Mouse (Mus musculus): ENCODE measurements around the gene Gm20388. TPM values are rescaled to one million over a fixed set of nuclear protein-coding genes. Genes with fewer than 3 reads are reported as not detected.
"Not testable (repeated sequence)": the region's sequence is repeated elsewhere in the genome, so short reads cannot be mapped to it uniquely, and the experiment has no call there.

Gene Gm20388
- polyA plus RNA-seq, 1 experiment, result 49.7 TPM

GRCm38 (mm10) chr8:123025951-123026351, 3115.3 kb downstream of the Gm20388 start:
- DNase-seq, result no peak
- Histone ChIP-seq H3K4me1 (ENCODE audit: control insufficient read depth, insufficient read depth, low read length) (peaks cover 17% of the 10 kb centered on the region; the same call in 1 of the 2 replicates), H3K36me3 (ENCODE audit: control insufficient read depth, insufficient read depth, low read length) (no peaks in the 10 kb centered on the region), H3K27me3 (replicated peaks; ENCODE audit: control insufficient read depth, insufficient read depth, low read length) (no peaks in the 10 kb centered on the region), H3K4me3 (ENCODE audit: insufficient read depth, low read depth, low read length) (no peak overlapping the region), H3K27ac (ENCODE audit: insufficient read depth, low read depth, low read length) (no peak overlapping the region)
- WGBS, result 66% methylated on average over 3 of the region's 3 CpGs
- TF ChIP-seq CTCF (conservative IDR thresholded peaks at IDR 0.05; ENCODE audit: insufficient read depth, insufficient read length, low read depth, low read length), result no peak
- no peak for TF ChIP-seq POLR2A (IDR thresholded peaks at IDR 0.05; ENCODE audit: low read depth, low read length)

- Histone ChIP-seq H3K36me3 (ENCODE audit: control insufficient read depth, insufficient read depth, low read length) (no peaks in the 10 kb centered on the region), H3K27me3 (replicated peaks; ENCODE audit: control insufficient read depth, insufficient read depth, low read length) (no peaks in the 10 kb centered on the region), H3K4me3 (ENCODE audit: insufficient read depth, low read depth, low read length) (no peak overlapping the region), H3K4me1 (ENCODE audit: control insufficient read depth, insufficient read depth, low read length) (peaks cover 9% of the 10 kb centered on the region; the same call in 1 of the 2 replicates), H3K27ac (ENCODE audit: insufficient read depth, low read depth, low read length) (no peak overlapping the region)
- WGBS, result 86% methylated on average over 8 of the region's 8 CpGs
- no peak for DNase-seq
- TF ChIP-seq POLR2A (IDR thresholded peaks at IDR 0.05; ENCODE audit: low read depth, low read length) (no peak), CTCF (conservative IDR thresholded peaks at IDR 0.05; ENCODE audit: insufficient read depth, insufficient read length, low read depth, low read length) (no peak)
Measured at GRCm38 (mm10) chr8:123027786-123028185, 3117.1 kb downstream of the Gm20388 start.

GRCm38 (mm10) chr8:123030091-123030490, 3119.4 kb downstream of the Gm20388 start:
- not testable (repeated sequence) for H3K27me3 ChIP-seq (replicated peaks; ENCODE audit: control insufficient read depth, insufficient read depth, low read length); H3K36me3 ChIP-seq (ENCODE audit: control insufficient read depth, insufficient read depth, low read length); H3K4me3 ChIP-seq (ENCODE audit: insufficient read depth, low read depth, low read length); DNase-seq; H3K27ac ChIP-seq (ENCODE audit: insufficient read depth, low read depth, low read length)
- peaks cover 12% of the 10 kb centered on the region; the same call in 1 of the 2 replicates for H3K4me1 ChIP-seq (ENCODE audit: control insufficient read depth, insufficient read depth, low read length)
- 80% methylated on average over 5 of the region's 5 CpGs for WGBS

DNA sequence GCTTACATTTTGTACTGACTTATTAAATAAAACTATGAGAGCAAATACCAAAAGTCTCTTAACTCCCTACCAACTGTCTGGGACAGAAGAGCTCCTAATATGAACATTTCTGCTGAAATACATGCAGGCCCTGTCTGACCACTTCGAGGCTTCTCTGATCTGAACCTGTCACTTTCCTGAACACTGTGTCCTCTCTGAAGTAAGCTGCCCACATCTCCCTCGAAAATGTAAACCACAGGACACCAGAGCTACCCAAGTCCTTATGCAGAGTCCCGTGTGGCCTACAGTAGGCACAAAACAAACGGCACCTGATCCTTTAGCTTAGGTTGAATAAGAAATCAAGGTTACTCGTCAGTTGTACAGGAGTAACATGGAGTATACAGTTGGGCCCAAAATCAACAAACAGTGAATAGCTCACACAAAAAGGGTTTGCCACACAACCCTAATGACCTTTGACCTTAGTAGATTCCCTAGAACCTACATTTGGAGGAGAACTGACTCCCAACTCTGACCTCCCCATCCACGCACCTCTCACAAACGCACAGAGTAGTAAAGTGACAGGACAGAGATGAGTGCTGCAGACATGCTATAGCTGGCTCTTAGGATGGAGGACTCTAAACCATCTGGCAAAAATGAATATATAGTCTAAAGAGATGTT, 3120.8 kb downstream of the Gm20388 start:
- no peak for TF ChIP-seq CTCF (conservative IDR thresholded peaks at IDR 0.05; ENCODE audit: insufficient read depth, insufficient read length, low read depth, low read length)
- TF ChIP-seq POLR2A (IDR thresholded peaks at IDR 0.05; ENCODE audit: low read depth, low read length), result no peak
- H3K4me3 ChIP-seq (ENCODE audit: insufficient read depth, low read depth, low read length), result no peak overlapping the region
- H3K27ac ChIP-seq (ENCODE audit: insufficient read depth, low read depth, low read length), result no peak overlapping the region
- no peaks in the 10 kb centered on the region for H3K27me3 ChIP-seq (replicated peaks; ENCODE audit: control insufficient read depth, insufficient read depth, low read length)
- peaks cover 11% of the 10 kb centered on the region; the same call in 1 of the 2 replicates for H3K4me1 ChIP-seq (ENCODE audit: control insufficient read depth, insufficient read depth, low read length)
- DNase-seq, result no peak
- 69% methylated on average over 7 of the region's 7 CpGs for WGBS
- H3K36me3 ChIP-seq (ENCODE audit: control insufficient read depth, insufficient read depth, low read length), result no peaks in the 10 kb centered on the region

- Histone ChIP-seq H3K4me3 (ENCODE audit: insufficient read depth, low read depth, low read length) (no peak overlapping the region), H3K27ac (ENCODE audit: insufficient read depth, low read depth, low read length) (no peak overlapping the region), H3K36me3 (ENCODE audit: control insufficient read depth, insufficient read depth, low read length) (no peaks in the 10 kb centered on the region), H3K27me3 (replicated peaks; ENCODE audit: control insufficient read depth, insufficient read depth, low read length) (no peaks in the 10 kb centered on the region), H3K4me1 (ENCODE audit: control insufficient read depth, insufficient read depth, low read length) (peaks cover 14% of the 10 kb centered on the region; the same call in 1 of the 2 replicates)
- no peak for DNase-seq
- TF ChIP-seq POLR2A (IDR thresholded peaks at IDR 0.05; ENCODE audit: low read depth, low read length) (no peak), CTCF (conservative IDR thresholded peaks at IDR 0.05; ENCODE audit: insufficient read depth, insufficient read length, low read depth, low read length) (no peak)
Measured at GRCm38 (mm10) chr8:123032730-123033129, 3122.1 kb downstream of the Gm20388 start.

GRCm38 (mm10) chr8:123033431-123033830, 3122.8 kb downstream of the Gm20388 start:
- Histone ChIP-seq H3K4me1 (ENCODE audit: control insufficient read depth, insufficient read depth, low read length) (peaks cover 17% of the 10 kb centered on the region; the same call in 1 of the 2 replicates), H3K27ac (ENCODE audit: insufficient read depth, low read depth, low read length) (0 out of 2 replicates have a peak overlapping the region, but pooled peaks have one; percentile 14), H3K27me3 (replicated peaks; ENCODE audit: control insufficient read depth, insufficient read depth, low read length) (no peaks in the 10 kb centered on the region), H3K4me3 (ENCODE audit: insufficient read depth, low read depth, low read length) (no peak overlapping the region), H3K36me3 (ENCODE audit: control insufficient read depth, insufficient read depth, low read length) (no peaks in the 10 kb centered on the region)
- DNase-seq, result no peak
- TF ChIP-seq POLR2A (IDR thresholded peaks at IDR 0.05; ENCODE audit: low read depth, low read length) (no peak), CTCF (conservative IDR thresholded peaks at IDR 0.05; ENCODE audit: insufficient read depth, insufficient read length, low read depth, low read length) (no peak)

DNA sequence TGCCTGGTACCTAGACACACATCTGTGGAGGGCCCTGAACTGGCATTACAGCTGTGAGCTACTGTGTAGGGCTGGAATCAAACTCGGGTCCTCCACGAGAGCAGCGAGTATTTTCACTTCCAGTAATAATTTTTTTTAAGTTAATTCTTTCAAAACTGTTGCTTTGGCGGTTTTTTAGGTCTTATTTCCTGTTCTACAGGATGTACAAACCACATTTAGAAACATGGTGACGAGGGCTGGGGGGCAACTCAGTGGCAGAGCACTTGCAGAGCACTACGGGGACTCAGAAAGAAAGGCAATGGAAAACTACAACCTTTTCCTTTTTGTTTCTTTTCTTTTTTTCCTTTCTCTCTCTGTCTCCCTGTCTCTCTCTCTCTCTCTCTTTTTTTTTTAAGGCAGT, 3123.5 kb downstream of the Gm20388 start:
- Histone ChIP-seq H3K36me3 (ENCODE audit: control insufficient read depth, insufficient read depth, low read length) (no peaks in the 10 kb centered on the region), H3K27me3 (replicated peaks; ENCODE audit: control insufficient read depth, insufficient read depth, low read length) (no peaks in the 10 kb centered on the region), H3K4me1 (ENCODE audit: control insufficient read depth, insufficient read depth, low read length) (peaks cover 18% of the 10 kb centered on the region), H3K27ac (ENCODE audit: insufficient read depth, low read depth, low read length) (no peak overlapping the region), H3K4me3 (ENCODE audit: insufficient read depth, low read depth, low read length) (no peak overlapping the region)
- TF ChIP-seq POLR2A (IDR thresholded peaks at IDR 0.05; ENCODE audit: low read depth, low read length) (no peak), CTCF (conservative IDR thresholded peaks at IDR 0.05; ENCODE audit: insufficient read depth, insufficient read length, low read depth, low read length) (no peak)
- WGBS, result 55% methylated on average over 6 of the region's 6 CpGs
- no peak for DNase-seq

Data from kidney, adult 2 months (tissue).